Mouse (Mus musculus) C2C12 (cell line): ENCODE measurements around the gene Nox1. TPM values are rescaled to one million over a fixed set of nuclear protein-coding genes. Genes with fewer than 3 reads are reported as not detected.

Experiments used
- H3K27me3 ChIP-seq: one replicate; pipeline ENCODE4 v1.6.1; 2011; ENCODE audit not compliant: control insufficient read depth, insufficient read depth, insufficient read length
- H3K36me3 ChIP-seq: one replicate; pipeline ENCODE4 v1.6.1; 2011; ENCODE audit not compliant: control insufficient read depth, insufficient read depth
- H3K4me3 ChIP-seq: one replicate; pipeline ENCODE4 v1.5.1; 2011; ENCODE audit warnings: mild to moderate bottlenecking, control low read depth; ENCODE audit not compliant: poor library complexity, insufficient read depth, severe bottlenecking
- H3K79me2 ChIP-seq: one replicate; pipeline ENCODE4 v1.6.1; 2011; ENCODE audit not compliant: control insufficient read depth, insufficient read depth
- H3K79me3 ChIP-seq: one replicate; pipeline ENCODE4 v1.6.1; 2011; ENCODE audit warnings: low read depth, control low read depth
- H3ac ChIP-seq: one replicate; pipeline ENCODE3; 2011; ENCODE audit warnings: low read depth; ENCODE audit not compliant: control insufficient read depth, insufficient read length
- CEBPB ChIP-seq: IDR thresholded peaks from one replicate; pipeline ENCODE4 v1.6.1; 2011; ENCODE audit warnings: low read depth, mild to moderate bottlenecking, control low read depth, moderate library complexity
- CTCF ChIP-seq: IDR thresholded peaks from one replicate; pipeline ENCODE4 v1.5.1; 2011; ENCODE audit not compliant: control insufficient read depth, insufficient read depth, insufficient read length
- FOSL1 ChIP-seq: IDR thresholded peaks from one replicate; pipeline ENCODE4 v1.8.0; 2011; ENCODE audit warnings: mild to moderate bottlenecking, low read length; ENCODE audit not compliant: poor library complexity, insufficient read depth, severe bottlenecking
- MAX ChIP-seq: IDR thresholded peaks from one replicate; pipeline ENCODE4 v1.6.1; 2011; ENCODE audit warnings: mild to moderate bottlenecking, control low read depth
- MYOD1 ChIP-seq: IDR thresholded peaks from one replicate; pipeline ENCODE4 v1.6.1; 2011; ENCODE audit warnings: low read depth; ENCODE audit not compliant: control insufficient read depth, insufficient read length
- MYOG ChIP-seq: IDR thresholded peaks from one replicate; pipeline ENCODE4 v1.6.1; 2011; ENCODE audit not compliant: control insufficient read depth, insufficient read length; ENCODE audit errors: extremely low read depth
- USF1 ChIP-seq: IDR thresholded peaks from one replicate; pipeline ENCODE4 v1.6.1; 2011; ENCODE audit warnings: low read depth, mild to moderate bottlenecking, control low read depth, moderate library complexity
- microRNA-seq: library from miRNA; unstranded; fragments of <30 nt; microRNA quantifications from one replicate; pipeline ENCODE4, GENCODE M21; 2019; ENCODE audit warnings: borderline microRNAs expressed
- polyA plus RNA-seq: library from polyadenylated mRNA; unstranded; fragments of >200 nt; fragmentation: generic; extraction: Trizol; gene quantifications from one replicate; pipeline ENCODE4 v1.2.1, GENCODE M21; 2012; ENCODE audit warnings: missing spikeins

The Nox1 gene
- polyA plus RNA-seq, 1 experiment: 0.07 TPM

- TF ChIP-seq MYOD1 (no peak), MYOG (no peak), FOSL1 (no peak), CEBPB (no peak), MAX (no peak), USF1 (no peak), CTCF (no peak)
- Histone ChIP-seq H3K4me3 (peak overlapping the region; percentile 45), H3ac (no peak overlapping the region), H3K27me3 (no peaks in the 10 kb centered on the region), H3K36me3 (peaks cover 20% of the 10 kb centered on the region), H3K79me2 (peaks cover 14% of the 10 kb centered on the region), H3K79me3 (peaks cover 10% of the 10 kb centered on the region)
Observed at GRCm38 (mm10) chrX:134058040-134058875, 163.5 kb downstream of the Nox1 start.

GRCm38 (mm10) chrX:134056897-134057296 is 164.9 kb downstream of the Nox1 start:
- H3K79me2 ChIP-seq: peaks cover 14% of the 10 kb centered on the region
- no peak for TF ChIP-seq MYOG
- no peak for TF ChIP-seq FOSL1
- no peak for TF ChIP-seq USF1
- no peak for TF ChIP-seq MYOD1
- TF ChIP-seq CTCF: no peak
- no peak for TF ChIP-seq CEBPB
- TF ChIP-seq MAX: no peak
- no peak overlapping the region for H3K4me3 ChIP-seq
- peaks cover 10% of the 10 kb centered on the region for H3K79me3 ChIP-seq
- H3K36me3 ChIP-seq: peaks cover 9% of the 10 kb centered on the region
- H3K27me3 ChIP-seq: no peaks in the 10 kb centered on the region
- H3ac ChIP-seq: no peak overlapping the region

DNA sequence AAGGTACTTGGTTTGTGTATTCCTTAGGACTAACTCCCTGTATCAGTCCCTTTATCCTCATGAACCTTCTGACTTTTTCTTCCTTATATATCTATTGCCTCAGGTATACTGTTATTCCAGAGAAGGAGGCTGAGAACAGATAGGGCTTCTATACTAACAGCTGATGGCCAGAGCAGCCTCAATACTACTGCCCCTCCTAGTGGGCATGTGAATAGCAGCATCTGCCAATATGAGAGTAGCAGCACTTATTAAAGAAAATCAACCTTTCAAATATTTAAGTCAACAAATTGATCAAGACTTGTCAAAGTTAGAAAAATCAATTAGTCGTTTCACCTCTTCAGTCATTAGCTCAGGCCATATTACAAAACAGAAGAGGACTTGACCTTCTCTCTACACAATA is 172.8 kb downstream of the Nox1 start:
- Histone ChIP-seq H3K79me3 (no peaks in the 10 kb centered on the region), H3K36me3 (no peaks in the 10 kb centered on the region), H3K4me3 (no peak overlapping the region), H3ac (no peak overlapping the region), H3K79me2 (no peaks in the 10 kb centered on the region), H3K27me3 (no peaks in the 10 kb centered on the region)
- TF ChIP-seq MYOG: no peak
- TF ChIP-seq CTCF: no peak
- no peak for TF ChIP-seq MYOD1
- TF ChIP-seq USF1: no peak
- TF ChIP-seq CEBPB: no peak
- TF ChIP-seq FOSL1: no peak
- no peak for TF ChIP-seq MAX

Small RNAs within 50 kb of the gene (microRNA-seq; reads per million reads assigned to microRNA genes)
- 1.2 reads per million, percentile 28 among the genes with 10 or more reads in this experiment for gene Mir3112

Other genes with a start within 250 kb of the Nox1 start
- gene Sytl4, start 240.1 kb downstream of the Nox1 start, polyA plus RNA-seq: not detected
- 22.7 TPM for gene Cstf2, start 162.8 kb downstream of the Nox1 start, polyA plus RNA-seq
- gene Xkrx, start 59.9 kb downstream of the Nox1 start, polyA plus RNA-seq: 0.09 TPM
- not detected for gene Arl13a, start 34.5 kb downstream of the Nox1 start, polyA plus RNA-seq
- gene Trmt2b, start 55.0 kb upstream of the Nox1 start, polyA plus RNA-seq: 5.9 TPM
- 1.2 TPM for gene Tmem35a, start 73.3 kb upstream of the Nox1 start, polyA plus RNA-seq
- gene Cenpi, start 86.1 kb upstream of the Nox1 start, polyA plus RNA-seq: 10.8 TPM
- 1.9 TPM for gene Drp2, start 182.6 kb upstream of the Nox1 start, polyA plus RNA-seq